Mouse (Mus musculus) midbrain, embryonic 12.5 days (tissue): ENCODE results near the gene Pdik1l. TPM values are rescaled to one million over a fixed set of nuclear protein-coding genes. Genes with fewer than 3 reads are reported as not detected.

ENCODE experiments used
- ATAC-seq: fragments of 200-750 bp; cut with Nextera tagmentation; 2 replicates; pipeline ENCODE4 v1.8.0; 2017; ENCODE audit warnings: low read depth, moderate TSS enrichment, moderate library complexity; ENCODE audit not compliant: low FRiP score
- H3K27ac ChIP-seq: fragments of 300-500 bp; sonication (generic); replicated peaks from 2 replicates; pipeline ENCODE4 v1.5.1; 2016; ENCODE audit warnings: mild to moderate bottlenecking
- H3K27me3 ChIP-seq: fragments of 300-500 bp; sonication (generic); 2 replicates; pipeline ENCODE4 v1.6.1; 2016; ENCODE audit warnings: mild to moderate bottlenecking
- H3K36me3 ChIP-seq: fragments of 300-500 bp; sonication (generic); 2 replicates; pipeline ENCODE4 v1.6.1; 2016
- H3K4me1 ChIP-seq: fragments of 300-500 bp; sonication (generic); 2 replicates; pipeline ENCODE4 v1.6.1; 2016
- H3K4me2 ChIP-seq: fragments of 300-500 bp; sonication (generic); replicated peaks from 2 replicates; pipeline ENCODE4 v1.6.1; 2016; ENCODE audit warnings: mild to moderate bottlenecking, moderate library complexity
- H3K4me3 ChIP-seq: fragments of 300-500 bp; sonication (generic); 2 replicates; pipeline ENCODE4 v1.5.1; 2016; ENCODE audit warnings: mild to moderate bottlenecking
- H3K9ac ChIP-seq: fragments of 300-500 bp; sonication (generic); replicated peaks from 2 replicates; pipeline ENCODE4 v1.6.1; 2016; ENCODE audit warnings: mild to moderate bottlenecking, moderate library complexity
- H3K9me3 ChIP-seq: fragments of 300-500 bp; sonication (generic); 2 replicates; pipeline ENCODE4 v1.6.1; 2016; ENCODE audit warnings: mild to moderate bottlenecking
- WGBS: fragments of 180-500 bp; shearing (Covaris S2); methylation state at CpG from one replicate; pipeline ENCODE4 v1.1.7; 2016; 5-methylcytosine and 5-hydroxymethylcytosine counted together
- polyA plus RNA-seq: library from polyadenylated mRNA; unstranded; fragments of >200 nt; fragmentation: Nextera tagmentation; extraction: Ambion mirVana; gene quantifications from 2 replicates; pipeline ENCODE4 v1.2.1, GENCODE M21; 2016

Gene Pdik1l
- polyA plus RNA-seq: 32.6 and 33.3 TPM in 2 replicates

- no peaks in the 10 kb centered on the region for H3K9me3 ChIP-seq
- H3K27ac ChIP-seq: peak within 1 kb of the TSS; percentile 100
- peak within 1 kb of the TSS; percentile 99 for H3K9ac ChIP-seq
- H3K4me1 ChIP-seq: peaks cover 21% of the 10 kb centered on the region
- H3K4me3 ChIP-seq: peak within 1 kb of the TSS; percentile 88
- peak; percentile 80 for ATAC-seq
- peaks cover 21% of the 10 kb centered on the region; the same call in 1 of the 2 replicates for H3K36me3 ChIP-seq
- peak within 1 kb of the TSS; percentile 92 for H3K4me2 ChIP-seq
- WGBS: under 1% methylated on average over 31 of the region's 43 CpGs
- peaks cover 4% of the 10 kb centered on the region; the same call in 1 of the 2 replicates for H3K27me3 ChIP-seq
Observed at GRCm38 (mm10) chr4:134287575-134288025, at the start of gene Pdik1l. Gene Pdik1l (minus strand): TSS chr4:134287895.

GRCm38 (mm10) chr4:134330281-134330680 is 42.6 kb upstream of the Pdik1l start:
- Histone ChIP-seq H3K9me3 (no peaks in the 10 kb centered on the region), H3K27ac (no peak overlapping the region), H3K9ac (no peak overlapping the region), H3K27me3 (no peaks in the 10 kb centered on the region), H3K36me3 (no peaks in the 10 kb centered on the region), H3K4me3 (no peak overlapping the region), H3K4me1 (peaks cover 2% of the 10 kb centered on the region; the same call in 1 of the 2 replicates), H3K4me2 (no peak overlapping the region)
- WGBS: 67% methylated on average over 5 of the region's 5 CpGs
- no peak for ATAC-seq

GRCm38 (mm10) chr4:134328832-134329231 is 41.1 kb upstream of the Pdik1l start:
- Histone ChIP-seq H3K4me3 (no peak overlapping the region), H3K27ac (no peak overlapping the region), H3K4me2 (no peak overlapping the region), H3K27me3 (no peaks in the 10 kb centered on the region), H3K9ac (no peak overlapping the region), H3K36me3 (no peaks in the 10 kb centered on the region), H3K9me3 (no peaks in the 10 kb centered on the region), H3K4me1 (peaks cover 2% of the 10 kb centered on the region; the same call in 1 of the 2 replicates)
- 86% methylated on average over 8 of the region's 8 CpGs for WGBS
- ATAC-seq: no peak

- H3K27me3 ChIP-seq: no peaks in the 10 kb centered on the region
- H3K4me2 ChIP-seq: no peak overlapping the region
- WGBS: 68% methylated on average over 8 of the region's 8 CpGs
- H3K27ac ChIP-seq: no peak overlapping the region
- ATAC-seq: no peak
- H3K9ac ChIP-seq: no peak overlapping the region
- H3K9me3 ChIP-seq: no peaks in the 10 kb centered on the region
- H3K4me1 ChIP-seq: peaks cover 2% of the 10 kb centered on the region; the same call in 1 of the 2 replicates
- no peak overlapping the region for H3K4me3 ChIP-seq
- H3K36me3 ChIP-seq: no peaks in the 10 kb centered on the region
Observed at GRCm38 (mm10) chr4:134328151-134328550, 40.5 kb upstream of the Pdik1l start.

- H3K27ac ChIP-seq: no peak overlapping the region
- H3K36me3 ChIP-seq: no peaks in the 10 kb centered on the region
- H3K9ac ChIP-seq: no peak overlapping the region
- no peak overlapping the region for H3K4me2 ChIP-seq
- peaks cover 2% of the 10 kb centered on the region; the same call in 1 of the 2 replicates for H3K4me1 ChIP-seq
- no peaks in the 10 kb centered on the region for H3K27me3 ChIP-seq
- no peaks in the 10 kb centered on the region for H3K9me3 ChIP-seq
- 63% methylated on average over 5 of the region's 5 CpGs for WGBS
- H3K4me3 ChIP-seq: no peak overlapping the region
- no peak for ATAC-seq
Observed at GRCm38 (mm10) chr4:134326859-134327530, 39.3 kb upstream of the Pdik1l start.

GRCm38 (mm10) chr4:134324655-134325054 is 37.0 kb upstream of the Pdik1l start:
- H3K9me3 ChIP-seq: no peaks in the 10 kb centered on the region
- H3K4me1 ChIP-seq: peaks cover 2% of the 10 kb centered on the region; the same call in 1 of the 2 replicates
- H3K36me3 ChIP-seq: no peaks in the 10 kb centered on the region
- 86% methylated on average over 5 of the region's 5 CpGs for WGBS
- no peak overlapping the region for H3K4me3 ChIP-seq
- no peak overlapping the region for H3K27ac ChIP-seq
- no peak overlapping the region for H3K9ac ChIP-seq
- H3K4me2 ChIP-seq: no peak overlapping the region
- H3K27me3 ChIP-seq: no peaks in the 10 kb centered on the region
- no peak for ATAC-seq

- no peak overlapping the region for H3K27ac ChIP-seq
- H3K9ac ChIP-seq: no peak overlapping the region
- H3K9me3 ChIP-seq: no peaks in the 10 kb centered on the region
- peaks cover 4% of the 10 kb centered on the region; the same call in 1 of the 2 replicates for H3K27me3 ChIP-seq
- WGBS: 65% methylated on average over 3 of the region's 3 CpGs
- no peak overlapping the region for H3K4me3 ChIP-seq
- H3K4me2 ChIP-seq: no peak overlapping the region
- H3K4me1 ChIP-seq: no peaks in the 10 kb centered on the region
- no peak for ATAC-seq
- no peaks in the 10 kb centered on the region for H3K36me3 ChIP-seq
Observed at GRCm38 (mm10) chr4:134321524-134321923, 33.8 kb upstream of the Pdik1l start.

- Histone ChIP-seq H3K4me1 (0 out of 2 replicates have a peak, but pooled peaks cover 3% of the 10 kb centered on the region), H3K9ac (no peak overlapping the region), H3K27ac (no peak overlapping the region), H3K27me3 (peaks cover 4% of the 10 kb centered on the region; the same call in 1 of the 2 replicates), H3K9me3 (no peaks in the 10 kb centered on the region), H3K36me3 (no peaks in the 10 kb centered on the region), H3K4me2 (no peak overlapping the region), H3K4me3 (no peak overlapping the region)
- WGBS: 74% methylated on average over 5 of the region's 5 CpGs
- no peak for ATAC-seq
Observed at GRCm38 (mm10) chr4:134319674-134320073, 32.0 kb upstream of the Pdik1l start.

GRCm38 (mm10) chr4:134319074-134319473 is 31.4 kb upstream of the Pdik1l start:
- Histone ChIP-seq H3K9ac (no peak overlapping the region), H3K27ac (no peak overlapping the region), H3K4me2 (no peak overlapping the region), H3K9me3 (no peaks in the 10 kb centered on the region), H3K4me3 (no peak overlapping the region), H3K36me3 (no peaks in the 10 kb centered on the region), H3K27me3 (peaks cover 4% of the 10 kb centered on the region; the same call in 1 of the 2 replicates), H3K4me1 (0 out of 2 replicates have a peak, but pooled peaks cover 4% of the 10 kb centered on the region)
- no peak for ATAC-seq
- WGBS: 90% methylated on average over 5 of the region's 5 CpGs

GRCm38 (mm10) chr4:134316390-134316789 is 28.7 kb upstream of the Pdik1l start:
- 0 out of 2 replicates have a peak, but pooled peaks cover 4% of the 10 kb centered on the region for H3K4me1 ChIP-seq
- peaks cover 4% of the 10 kb centered on the region; the same call in 1 of the 2 replicates for H3K27me3 ChIP-seq
- 0 out of 2 replicates have a peak, but pooled peaks cover 4% of the 10 kb centered on the region for H3K9me3 ChIP-seq
- H3K9ac ChIP-seq: no peak overlapping the region
- ATAC-seq: no peak
- no peak overlapping the region for H3K4me2 ChIP-seq
- no peak overlapping the region for H3K27ac ChIP-seq
- no peaks in the 10 kb centered on the region for H3K36me3 ChIP-seq
- no peak overlapping the region for H3K4me3 ChIP-seq
- 52% methylated on average over 16 of the region's 16 CpGs for WGBS

- no peak overlapping the region for H3K27ac ChIP-seq
- H3K9me3 ChIP-seq: 0 out of 2 replicates have a peak, but pooled peaks cover 4% of the 10 kb centered on the region
- no peak overlapping the region for H3K4me2 ChIP-seq
- WGBS: 84% methylated on average over 9 of the region's 9 CpGs
- no peaks in the 10 kb centered on the region for H3K36me3 ChIP-seq
- H3K4me3 ChIP-seq: no peak overlapping the region
- no peak for ATAC-seq
- no peak overlapping the region for H3K9ac ChIP-seq
- peaks cover 4% of the 10 kb centered on the region; the same call in 1 of the 2 replicates for H3K27me3 ChIP-seq
- H3K4me1 ChIP-seq: 0 out of 2 replicates have a peak, but pooled peaks cover 4% of the 10 kb centered on the region
Observed at GRCm38 (mm10) chr4:134315470-134315869, 27.8 kb upstream of the Pdik1l start.

GRCm38 (mm10) chr4:134314876-134315275 is 27.2 kb upstream of the Pdik1l start, which contains the start of gene Trim63:
Gene Trim63 (plus strand): TSS chr4:134315120.
- Histone ChIP-seq H3K4me3 (no peak within 1 kb of the TSS), H3K9ac (no peak within 1 kb of the TSS), H3K4me2 (no peak within 1 kb of the TSS), H3K27ac (no peak within 1 kb of the TSS), H3K9me3 (0 out of 2 replicates have a peak, but pooled peaks cover 4% of the 10 kb centered on the region), H3K4me1 (0 out of 2 replicates have a peak, but pooled peaks cover 4% of the 10 kb centered on the region), H3K27me3 (peaks cover 4% of the 10 kb centered on the region; the same call in 1 of the 2 replicates), H3K36me3 (no peaks in the 10 kb centered on the region)
- ATAC-seq: no peak
- WGBS: 42% methylated on average over 11 of the region's 11 CpGs
